Mouse (Mus musculus): ENCODE data around the gene Atg3. TPM values are rescaled to one million over a fixed set of nuclear protein-coding genes. Genes with fewer than 3 reads are reported as not detected.

Atg3 gene
- polyA plus RNA-seq, 1 experiment from 2014 or later: 36.1 TPM

- H3K36me3 ChIP-seq: peaks cover 81% of the 10 kb centered on the region
- no peak overlapping the region for H3K4me3 ChIP-seq
- H3K27ac ChIP-seq (replicated peaks): no peak overlapping the region
- no peaks in the 10 kb centered on the region for H3K9me3 ChIP-seq (replicated peaks)
- DNase-seq (ENCODE audit: low spot score): no peak
- no peaks in the 10 kb centered on the region for H3K27me3 ChIP-seq (ENCODE audit: low read depth, poor library complexity, severe bottlenecking)
- no peaks in the 10 kb centered on the region for H3K4me1 ChIP-seq
- 95% methylated on average over 10 of the region's 10 CpGs for WGBS
Measured at GRCm38 (mm10) chr16:45148488-45149082, 10.0 kb upstream of the Atg3 start.

- DNase-seq (ENCODE audit: low spot score): no peak
- Histone ChIP-seq H3K9me3 (replicated peaks) (no peaks in the 10 kb centered on the region), H3K27me3 (ENCODE audit: low read depth, poor library complexity, severe bottlenecking) (no peaks in the 10 kb centered on the region), H3K27ac (replicated peaks) (no peak overlapping the region), H3K4me3 (no peak overlapping the region), H3K4me1 (peaks cover 20% of the 10 kb centered on the region), H3K36me3 (peaks cover 46% of the 10 kb centered on the region)
- 90% methylated on average over 3 of the region's 3 CpGs for WGBS
Measured at GRCm38 (mm10) chr16:45154741-45155250, 3.8 kb upstream of the Atg3 start.

GRCm38 (mm10) chr16:45158136-45158521, 456 bp upstream of the Atg3 start:
- Histone ChIP-seq H3K4me1 (peaks cover 30% of the 10 kb centered on the region), H3K27ac (replicated peaks) (peak overlapping the region; percentile 93), H3K36me3 (peaks cover 20% of the 10 kb centered on the region), H3K9me3 (replicated peaks) (no peaks in the 10 kb centered on the region), H3K27me3 (ENCODE audit: low read depth, poor library complexity, severe bottlenecking) (no peaks in the 10 kb centered on the region), H3K4me3 (peak overlapping the region; percentile 90)
- WGBS: 2% methylated on average over 20 of the region's 20 CpGs
- DNase-seq (ENCODE audit: low spot score): peak; percentile 73

- 13% methylated on average over 11 of the region's 11 CpGs for WGBS
- Histone ChIP-seq H3K36me3 (peaks cover 20% of the 10 kb centered on the region), H3K9me3 (replicated peaks) (no peaks in the 10 kb centered on the region), H3K4me1 (peaks cover 30% of the 10 kb centered on the region), H3K27ac (replicated peaks) (peak overlapping the region; percentile 93), H3K4me3 (peak overlapping the region; percentile 90), H3K27me3 (ENCODE audit: low read depth, poor library complexity, severe bottlenecking) (no peaks in the 10 kb centered on the region)
- DNase-seq (ENCODE audit: low spot score): no peak
Measured at GRCm38 (mm10) chr16:45159389-45159716, 768 bp downstream of the Atg3 start.

- no peak for DNase-seq (ENCODE audit: low spot score)
- H3K36me3 ChIP-seq: peaks cover 14% of the 10 kb centered on the region
- H3K9me3 ChIP-seq (replicated peaks): no peaks in the 10 kb centered on the region
- no peak overlapping the region for H3K4me3 ChIP-seq
- WGBS: 89% methylated on average over 2 of the region's 2 CpGs
- H3K27ac ChIP-seq (replicated peaks): no peak overlapping the region
- no peaks in the 10 kb centered on the region for H3K27me3 ChIP-seq (ENCODE audit: low read depth, poor library complexity, severe bottlenecking)
- H3K4me1 ChIP-seq: no peaks in the 10 kb centered on the region
Measured at GRCm38 (mm10) chr16:45178552-45178951, 20.0 kb downstream of the Atg3 start.

GRCm38 (mm10) chr16:45181824-45182223, 23.2 kb downstream of the Atg3 start:
- DNase-seq (ENCODE audit: low spot score): no peak
- Histone ChIP-seq H3K27ac (replicated peaks) (no peak overlapping the region), H3K4me3 (no peak overlapping the region), H3K27me3 (ENCODE audit: low read depth, poor library complexity, severe bottlenecking) (no peaks in the 10 kb centered on the region), H3K4me1 (no peaks in the 10 kb centered on the region), H3K9me3 (replicated peaks) (no peaks in the 10 kb centered on the region), H3K36me3 (peaks cover 33% of the 10 kb centered on the region)
- WGBS: 93% methylated on average over 5 of the region's 5 CpGs

- Histone ChIP-seq H3K4me3 (no peak overlapping the region), H3K4me1 (no peaks in the 10 kb centered on the region), H3K27me3 (ENCODE audit: low read depth, poor library complexity, severe bottlenecking) (no peaks in the 10 kb centered on the region), H3K9me3 (replicated peaks) (no peaks in the 10 kb centered on the region), H3K36me3 (peaks cover 8% of the 10 kb centered on the region; the same call in 1 of the 2 replicates), H3K27ac (replicated peaks) (no peak overlapping the region)
- 8% methylated on average over 1 of the region's 1 CpGs for WGBS
- peak; percentile 71 for DNase-seq (ENCODE audit: low spot score)
Measured at GRCm38 (mm10) chr16:45192613-45193012, 34.0 kb downstream of the Atg3 start.

GRCm38 (mm10) chr16:45196816-45197215, 38.2 kb downstream of the Atg3 start:
- Histone ChIP-seq H3K4me3 (no peak overlapping the region), H3K36me3 (no peaks in the 10 kb centered on the region), H3K27ac (replicated peaks) (no peak overlapping the region), H3K9me3 (replicated peaks) (no peaks in the 10 kb centered on the region), H3K4me1 (no peaks in the 10 kb centered on the region), H3K27me3 (ENCODE audit: low read depth, poor library complexity, severe bottlenecking) (no peaks in the 10 kb centered on the region)
- peak; percentile 48 for DNase-seq (ENCODE audit: low spot score)
- WGBS: 31% methylated on average over 6 of the region's 6 CpGs

- Histone ChIP-seq H3K4me1 (no peaks in the 10 kb centered on the region), H3K9me3 (replicated peaks) (no peaks in the 10 kb centered on the region), H3K27ac (replicated peaks) (no peak overlapping the region), H3K36me3 (no peaks in the 10 kb centered on the region), H3K4me3 (no peak overlapping the region), H3K27me3 (ENCODE audit: low read depth, poor library complexity, severe bottlenecking) (no peaks in the 10 kb centered on the region)
- DNase-seq (ENCODE audit: low spot score): no peak
- 97% methylated on average over 2 of the region's 2 CpGs for WGBS
Measured at GRCm38 (mm10) chr16:45201395-45201794, 42.8 kb downstream of the Atg3 start.

- Histone ChIP-seq H3K27ac (replicated peaks) (no peak overlapping the region), H3K36me3 (no peaks in the 10 kb centered on the region), H3K4me1 (no peaks in the 10 kb centered on the region), H3K9me3 (replicated peaks) (no peaks in the 10 kb centered on the region), H3K27me3 (ENCODE audit: low read depth, poor library complexity, severe bottlenecking) (no peaks in the 10 kb centered on the region), H3K4me3 (no peak overlapping the region)
- WGBS: 93% methylated on average over 4 of the region's 4 CpGs
- no peak for DNase-seq (ENCODE audit: low spot score)
Measured at GRCm38 (mm10) chr16:45204438-45204837, 45.9 kb downstream of the Atg3 start.

- DNase-seq (ENCODE audit: low spot score): no peak
- Histone ChIP-seq H3K27ac (replicated peaks) (no peak overlapping the region), H3K9me3 (replicated peaks) (no peaks in the 10 kb centered on the region), H3K4me3 (no peak overlapping the region), H3K27me3 (ENCODE audit: low read depth, poor library complexity, severe bottlenecking) (no peaks in the 10 kb centered on the region), H3K4me1 (no peaks in the 10 kb centered on the region), H3K36me3 (no peaks in the 10 kb centered on the region)
- WGBS: 92% methylated on average over 12 of the region's 12 CpGs
Measured at GRCm38 (mm10) chr16:45204859-45205670, 46.5 kb downstream of the Atg3 start.

GRCm38 (mm10) chr16:45222016-45222415, 63.4 kb downstream of the Atg3 start:
- Histone ChIP-seq H3K36me3 (no peaks in the 10 kb centered on the region), H3K4me3 (no peak overlapping the region), H3K4me1 (peaks cover 19% of the 10 kb centered on the region), H3K9me3 (replicated peaks) (no peaks in the 10 kb centered on the region), H3K27ac (replicated peaks) (no peak overlapping the region), H3K27me3 (ENCODE audit: low read depth, poor library complexity, severe bottlenecking) (no peaks in the 10 kb centered on the region)
- WGBS: 73% methylated on average over 2 of the region's 2 CpGs
- DNase-seq (ENCODE audit: low spot score): no peak

GRCm38 (mm10) chr16:45222771-45223170, 64.2 kb downstream of the Atg3 start:
- no peak overlapping the region for H3K27ac ChIP-seq (replicated peaks)
- no peaks in the 10 kb centered on the region for H3K27me3 ChIP-seq (ENCODE audit: low read depth, poor library complexity, severe bottlenecking)
- H3K4me3 ChIP-seq: no peak overlapping the region
- H3K9me3 ChIP-seq (replicated peaks): no peaks in the 10 kb centered on the region
- no peaks in the 10 kb centered on the region for H3K36me3 ChIP-seq
- 94% methylated on average over 3 of the region's 3 CpGs for WGBS
- peaks cover 11% of the 10 kb centered on the region for H3K4me1 ChIP-seq
- DNase-seq (ENCODE audit: low spot score): no peak
